Mouse (Mus musculus): Measurements from ENCODE around the gene Ninj2.

DNA sequence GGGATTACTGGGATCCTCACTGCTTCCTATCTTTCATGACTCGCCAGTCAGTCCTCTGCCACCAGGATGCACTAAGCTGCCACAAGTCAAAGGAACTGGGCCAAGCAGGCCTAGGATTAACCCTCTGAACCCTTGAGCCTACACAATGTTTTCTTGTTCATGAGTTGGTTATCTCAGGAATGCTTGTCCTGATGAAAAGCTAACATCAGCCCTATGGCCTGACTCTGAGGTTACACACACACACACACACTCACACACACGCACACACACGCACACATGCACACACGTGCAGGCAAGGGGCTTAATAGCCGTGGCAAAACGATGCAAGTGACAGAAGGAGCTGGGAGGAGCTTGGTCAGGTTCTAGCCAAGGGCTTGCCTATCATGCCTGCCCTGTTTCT lies 132.2 kb downstream of the Ninj2 start:
- TF ChIP-seq CTCF (IDR thresholded peaks at IDR 0.05; ENCODE audit: low read depth, low read length) (no peak), GATA1 (IDR thresholded peaks at IDR 0.05; ENCODE audit: borderline replicate concordance, low read length) (no peak), TAL1 (conservative IDR thresholded peaks at IDR 0.05; ENCODE audit: low read depth, low read length) (no peak), GATA2 (IDR thresholded peaks at IDR 0.05; ENCODE audit: borderline replicate concordance, low read depth, low read length) (no peak)

All from G1E (cell line).